Mouse (Mus musculus): ENCODE results near the gene Fancc. TPM values are rescaled to one million over a fixed set of nuclear protein-coding genes. Genes with fewer than 3 reads are reported as not detected.

Gene Fancc
- polyA plus RNA-seq, 1 experiment = 18.6 TPM

DNA sequence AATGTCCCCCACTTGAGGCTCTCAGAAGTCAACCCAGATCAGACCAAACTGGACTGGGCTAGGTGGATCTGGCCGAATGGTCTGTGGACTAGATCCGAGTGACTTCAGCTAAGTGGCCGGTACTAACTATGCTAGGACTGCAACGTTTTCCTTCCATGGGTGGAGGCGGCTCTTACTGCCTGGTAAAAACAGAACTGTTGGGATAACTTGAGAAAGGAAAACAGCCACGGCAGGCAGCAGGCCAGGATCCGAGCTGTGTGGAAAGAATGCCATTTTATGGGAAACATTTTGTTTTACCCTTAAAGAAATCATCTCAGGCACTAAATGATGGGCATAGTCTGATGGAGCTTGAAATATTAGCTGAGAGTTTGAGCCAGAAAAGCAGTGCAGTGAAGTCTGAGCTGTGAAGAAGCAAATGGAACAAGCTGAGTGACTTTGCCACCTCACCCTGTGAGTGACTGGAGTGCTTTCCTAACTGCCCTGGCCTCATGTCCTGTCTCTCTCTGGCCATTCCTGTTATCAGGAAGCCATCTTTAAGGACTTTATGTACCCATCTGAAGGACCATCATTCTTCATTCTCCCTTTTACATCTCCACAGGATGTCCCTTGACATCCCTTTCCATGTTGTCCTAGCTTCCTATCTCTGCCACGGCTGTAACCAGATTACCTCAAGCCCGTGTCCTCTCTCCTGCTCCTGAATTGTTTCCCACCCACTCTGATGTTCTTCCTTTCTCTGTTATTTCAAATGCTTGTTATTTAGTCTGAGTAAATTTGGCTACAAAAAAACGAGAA, 254.5 kb downstream of the Fancc start:
- Histone ChIP-seq H3K4me3 (replicated peaks; ENCODE audit: extremely low read depth, low read depth, low read length) (peak overlapping the region; percentile 53), H3K4me1 (ENCODE audit: control insufficient read depth, insufficient read depth, low read length) (peaks cover 25% of the 10 kb centered on the region)
- TF ChIP-seq CTCF (IDR thresholded peaks at IDR 0.05; ENCODE audit: insufficient read depth, low read length) (no peak), POLR2A (IDR thresholded peaks at IDR 0.05; ENCODE audit: borderline replicate concordance, extremely low read depth, low read depth, low read length) (peak; percentile 32; the same call in 1 of the 2 replicates)
- DNase-seq = peak; percentile 25
- 16% methylated on average over 10 of the region's 10 CpGs for WGBS

- Histone ChIP-seq H3K4me3 (replicated peaks; ENCODE audit: extremely low read depth, low read depth, low read length) (peak overlapping the region; percentile 98), H3K4me1 (ENCODE audit: control insufficient read depth, insufficient read depth, low read length) (peaks cover 23% of the 10 kb centered on the region)
- WGBS = 33% methylated on average over 3 of the region's 3 CpGs
- DNase-seq = no peak
- TF ChIP-seq CTCF (IDR thresholded peaks at IDR 0.05; ENCODE audit: insufficient read depth, low read length) (no peak), POLR2A (IDR thresholded peaks at IDR 0.05; ENCODE audit: borderline replicate concordance, extremely low read depth, low read depth, low read length) (no peak)
These were observed 255.4 kb downstream of the Fancc start for GRCm38 (mm10) chr13:63241665-63242064.

DNA sequence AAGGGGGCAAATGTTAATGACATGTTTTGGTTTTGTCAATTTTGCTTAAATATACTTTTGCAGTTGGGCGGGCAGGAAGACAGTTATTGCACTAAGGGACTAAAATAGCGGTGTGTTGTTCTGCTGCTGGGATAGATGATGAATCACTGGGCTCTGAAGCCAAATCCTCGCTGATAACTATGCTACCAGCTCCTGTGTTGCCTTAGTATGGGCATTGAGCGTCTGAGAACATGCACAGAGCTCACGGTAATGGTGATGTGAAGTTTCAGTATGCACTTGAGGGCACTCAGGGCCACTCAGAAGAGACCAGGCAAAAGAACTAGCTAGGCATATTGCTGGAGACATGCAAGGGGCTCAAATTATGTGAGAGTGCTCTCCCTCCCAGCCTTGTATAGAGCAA, 256.2 kb downstream of the Fancc start:
- peak overlapping the region; percentile 98 for H3K4me3 ChIP-seq (replicated peaks; ENCODE audit: extremely low read depth, low read depth, low read length)
- no peak for DNase-seq

GRCm38 (mm10) chr13:63239877-63240671, 257.0 kb downstream of the Fancc start:
- TF ChIP-seq POLR2A (IDR thresholded peaks at IDR 0.05; ENCODE audit: borderline replicate concordance, extremely low read depth, low read depth, low read length) (peak; percentile 92; the same call in 1 of the 2 replicates), CTCF (IDR thresholded peaks at IDR 0.05; ENCODE audit: insufficient read depth, low read length) (no peak)
- peak; percentile 87 for DNase-seq
- Histone ChIP-seq H3K4me3 (replicated peaks; ENCODE audit: extremely low read depth, low read depth, low read length) (peak overlapping the region; percentile 98), H3K4me1 (ENCODE audit: control insufficient read depth, insufficient read depth, low read length) (peaks cover 19% of the 10 kb centered on the region)
- WGBS = under 1% methylated on average over 51 of the region's 51 CpGs

More for the DNA sequence above, 256.2 kb downstream of the Fancc start:
- peaks cover 18% of the 10 kb centered on the region for H3K4me1 ChIP-seq (ENCODE audit: control insufficient read depth, insufficient read depth, low read length)
- 1% methylated on average over 5 of the region's 5 CpGs for WGBS
- TF ChIP-seq CTCF (IDR thresholded peaks at IDR 0.05; ENCODE audit: insufficient read depth, low read length) (no peak), POLR2A (IDR thresholded peaks at IDR 0.05; ENCODE audit: borderline replicate concordance, extremely low read depth, low read depth, low read length) (no peak)

- WGBS = 7% methylated on average over 11 of the region's 11 CpGs
- peak; percentile 47 for DNase-seq
- Histone ChIP-seq H3K4me1 (ENCODE audit: control insufficient read depth, insufficient read depth, low read length) (peaks cover 15% of the 10 kb centered on the region), H3K4me3 (replicated peaks; ENCODE audit: extremely low read depth, low read depth, low read length) (peak overlapping the region; percentile 70)
- no peak for TF ChIP-seq POLR2A (IDR thresholded peaks at IDR 0.05; ENCODE audit: borderline replicate concordance, extremely low read depth, low read depth, low read length)
- no peak for TF ChIP-seq CTCF (IDR thresholded peaks at IDR 0.05; ENCODE audit: insufficient read depth, low read length)
These were observed 257.7 kb downstream of the Fancc start for GRCm38 (mm10) chr13:63239301-63239804.

- no peak overlapping the region for H3K4me3 ChIP-seq (replicated peaks; ENCODE audit: extremely low read depth, low read depth, low read length)
- WGBS = 91% methylated on average over 7 of the region's 7 CpGs
- peaks cover 14% of the 10 kb centered on the region for H3K4me1 ChIP-seq (ENCODE audit: control insufficient read depth, insufficient read depth, low read length)
- TF ChIP-seq CTCF (IDR thresholded peaks at IDR 0.05; ENCODE audit: insufficient read depth, low read length) = no peak
- no peak for TF ChIP-seq POLR2A (IDR thresholded peaks at IDR 0.05; ENCODE audit: borderline replicate concordance, extremely low read depth, low read depth, low read length)
- DNase-seq = no peak
These were observed 259.0 kb downstream of the Fancc start for GRCm38 (mm10) chr13:63238045-63238444.

DNA sequence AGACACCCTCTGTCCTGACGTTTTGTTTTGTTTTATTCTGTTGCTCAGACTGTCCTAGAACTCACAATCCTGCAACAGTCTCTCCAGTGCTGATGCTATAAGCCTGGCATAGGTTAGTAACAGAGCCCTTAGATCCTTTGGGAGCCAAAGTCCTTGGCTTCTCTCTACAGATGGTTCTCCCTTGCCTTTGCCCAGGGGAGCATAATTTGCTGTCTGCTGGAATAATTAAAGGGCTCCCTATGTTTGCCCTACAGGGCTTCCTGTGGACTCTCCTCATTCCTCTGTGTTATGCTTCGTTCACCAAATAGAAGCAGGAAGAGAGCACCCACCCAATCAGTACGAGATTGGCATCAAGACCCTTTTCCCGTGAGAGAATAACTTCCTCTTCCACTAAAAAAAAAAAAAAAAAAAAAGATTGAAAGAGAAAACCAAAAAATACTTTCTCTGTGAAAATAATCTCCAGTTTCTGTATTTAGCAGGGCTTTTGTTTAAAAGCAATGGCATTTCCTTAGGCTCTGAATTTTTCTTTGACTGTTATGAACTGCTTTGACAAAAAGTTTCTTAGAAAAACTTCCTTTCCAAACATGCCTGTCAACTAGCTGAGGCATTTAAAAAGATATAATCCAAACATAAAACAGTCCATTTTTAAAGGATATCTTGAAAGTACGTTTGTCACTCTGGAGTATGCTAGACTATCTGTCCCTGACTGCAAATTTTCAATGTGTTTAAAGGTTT, 260.8 kb downstream of the Fancc start:
- no peak for TF ChIP-seq POLR2A (IDR thresholded peaks at IDR 0.05; ENCODE audit: borderline replicate concordance, extremely low read depth, low read depth, low read length)
- TF ChIP-seq CTCF (IDR thresholded peaks at IDR 0.05; ENCODE audit: insufficient read depth, low read length) = no peak
- Histone ChIP-seq H3K4me3 (replicated peaks; ENCODE audit: extremely low read depth, low read depth, low read length) (no peak overlapping the region), H3K4me1 (ENCODE audit: control insufficient read depth, insufficient read depth, low read length) (peaks cover 13% of the 10 kb centered on the region)
- DNase-seq = no peak
- WGBS = 16% methylated on average over 5 of the region's 5 CpGs

DNA sequence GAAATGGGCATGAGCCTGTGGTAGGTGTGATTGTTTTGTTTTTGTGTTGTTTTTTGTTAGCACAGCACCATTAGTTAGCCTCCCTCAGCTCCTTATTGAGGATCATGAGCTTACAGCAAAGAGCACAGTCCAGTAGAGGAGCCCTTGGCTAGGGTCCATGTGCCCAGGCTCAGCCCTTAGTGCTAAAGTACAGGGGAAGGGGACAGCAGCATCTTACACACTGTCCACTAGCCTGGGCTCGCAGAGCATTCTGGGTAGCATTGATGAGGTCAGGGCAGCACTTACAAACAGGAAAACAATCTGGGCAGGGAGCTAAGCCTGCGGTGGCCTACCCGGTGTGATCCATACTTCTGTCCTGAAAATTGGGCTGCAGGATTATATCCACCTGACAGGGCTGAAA, 261.5 kb downstream of the Fancc start:
- no peak for DNase-seq
- TF ChIP-seq POLR2A (IDR thresholded peaks at IDR 0.05; ENCODE audit: borderline replicate concordance, extremely low read depth, low read depth, low read length) (no peak), CTCF (IDR thresholded peaks at IDR 0.05; ENCODE audit: insufficient read depth, low read length) (no peak)
- H3K4me3 ChIP-seq (replicated peaks; ENCODE audit: extremely low read depth, low read depth, low read length) = no peak overlapping the region
- WGBS = 39% methylated on average over 3 of the region's 3 CpGs
- H3K4me1 ChIP-seq (ENCODE audit: control insufficient read depth, insufficient read depth, low read length) = peaks cover 16% of the 10 kb centered on the region

Other genes starting within 250 kb of the Fancc start
- 41.4 and 47.6 TPM in 2 replicates for gene Ptch1, start 76.3 kb upstream of the Fancc start, polyA plus RNA-seq (2012; rRNA removed)